Mouse (Mus musculus) limb, embryonic 14.5 days (tissue): ENCODE measurements around the gene Lsamp. TPM values are rescaled to one million over a fixed set of nuclear protein-coding genes. Genes with fewer than 3 reads are reported as not detected.

ENCODE experiments used
- ATAC-seq: fragments of 200-750 bp; cut with Nextera tagmentation; 2 replicates; pipeline ENCODE4 v1.8.0; 2017; ENCODE audit warnings: low read depth, moderate number of reproducible peaks, moderate TSS enrichment; ENCODE audit not compliant: low FRiP score
- DNase-seq: peaks from one replicate; pipeline ENCODE4 v3.0.0-alpha.2; 2015; ENCODE audit warnings: low spot score
- H3K27ac ChIP-seq: fragments of 300-500 bp; sonication (generic); replicated peaks from 2 replicates; pipeline ENCODE4 v1.5.1; 2014; ENCODE audit warnings: low read depth, mild to moderate bottlenecking, low read length, moderate library complexity, mixed read lengths
- H3K27me3 ChIP-seq: fragments of 300-500 bp; sonication (generic); 2 replicates; pipeline ENCODE4 v1.6.1; 2014; ENCODE audit warnings: low read length, mixed read lengths; ENCODE audit not compliant: control insufficient read depth, insufficient read depth
- H3K36me3 ChIP-seq: fragments of 300-500 bp; sonication (generic); 2 replicates; pipeline ENCODE4 v1.6.1; 2014; ENCODE audit warnings: mild to moderate bottlenecking, low read length, moderate library complexity, mixed read lengths; ENCODE audit not compliant: control insufficient read depth, insufficient read depth
- H3K4me1 ChIP-seq: fragments of 300-500 bp; sonication (generic); 2 replicates; pipeline ENCODE4 v1.6.1; 2014; ENCODE audit warnings: antibody characterized with exemption, low read length, mixed read lengths; ENCODE audit not compliant: control insufficient read depth, insufficient read depth
- H3K4me2 ChIP-seq: fragments of 300-500 bp; sonication (generic); replicated peaks from 2 replicates; pipeline ENCODE4 v1.6.1; 2014; ENCODE audit warnings: low read depth, mild to moderate bottlenecking, low read length, moderate library complexity; ENCODE audit not compliant: severe bottlenecking
- H3K4me3 ChIP-seq: fragments of 300-500 bp; sonication (generic); replicated peaks from 2 replicates; pipeline ENCODE4 v1.5.1; 2014; ENCODE audit warnings: low read length
- H3K9ac ChIP-seq: fragments of 300-500 bp; sonication (generic); 2 replicates; pipeline ENCODE4 v1.6.1; 2014; ENCODE audit warnings: mild to moderate bottlenecking, low read depth, low read length, moderate library complexity; ENCODE audit not compliant: severe bottlenecking
- H3K9me3 ChIP-seq: fragments of 300-500 bp; sonication (generic); 2 replicates; pipeline ENCODE4 v1.6.1; 2016; ENCODE audit warnings: low read length; ENCODE audit not compliant: control insufficient read depth
- POLR2A ChIP-seq: fragments of 200-500 bp; IDR thresholded peaks from 2 replicates; pipeline ENCODE4 v1.8.0; 2012; ENCODE audit warnings: inconsistent platforms, mild to moderate bottlenecking, moderate library complexity, borderline replicate concordance; ENCODE audit not compliant: insufficient read depth, insufficient read length; ENCODE audit errors: extremely low read depth
- WGBS: fragments of 180-500 bp; shearing (Covaris S2); extraction: QIAGEN DNeasy Blood & Tissue Kit; methylation state at CpG from one replicate; pipeline ENCODE4 v1.1.7; 2014; 5-methylcytosine and 5-hydroxymethylcytosine counted together
- polyA plus RNA-seq, 2 experiments: library from polyadenylated mRNA; depleted of rRNA in 1 of 2; stranded (reverse) in 1 of 2; unstranded in 1 of 2; fragments of >200 nt; fragmentation: Nextera tagmentation in 1 of 2; extraction: Ambion mirVana in 1 of 2; gene quantifications; 2 replicates each; pipeline versions ENCODE4 v1.2.1 to v1.2.3; 2012 to 2014

Gene Lsamp
- polyA plus RNA-seq, 2 experiments: 5.3 to 11.8 TPM

GRCm38 (mm10) chr16:41410671-41411070 is 1426.5 kb downstream of the Lsamp start:
- H3K4me2 ChIP-seq: no peak overlapping the region
- 74% methylated on average over 3 of the region's 3 CpGs for WGBS

GRCm38 (mm10) chr16:41417363-41417762 is 1433.2 kb downstream of the Lsamp start:
- no peaks in the 10 kb centered on the region for H3K9me3 ChIP-seq
- H3K9ac ChIP-seq: no peak overlapping the region
- WGBS: 58% methylated on average over 5 of the region's 5 CpGs
- TF ChIP-seq POLR2A: no peak
- ATAC-seq (no peak), DNase-seq (no peak)
- H3K4me1 ChIP-seq: no peaks in the 10 kb centered on the region
- H3K36me3 ChIP-seq: no peaks in the 10 kb centered on the region
- H3K4me3 ChIP-seq: no peak overlapping the region
- H3K4me2 ChIP-seq: no peak overlapping the region
- H3K27ac ChIP-seq: no peak overlapping the region
- H3K27me3 ChIP-seq: no peaks in the 10 kb centered on the region

More at GRCm38 (mm10) chr16:41410671-41411070, 1426.5 kb downstream of the Lsamp start:
- no peak for ATAC-seq
- H3K9ac ChIP-seq: no peak overlapping the region
- no peaks in the 10 kb centered on the region for H3K36me3 ChIP-seq
- DNase-seq: no peak
- H3K4me3 ChIP-seq: no peak overlapping the region
- no peak for TF ChIP-seq POLR2A
- H3K27ac ChIP-seq: no peak overlapping the region
- no peaks in the 10 kb centered on the region for H3K27me3 ChIP-seq
- no peaks in the 10 kb centered on the region for H3K4me1 ChIP-seq
- H3K9me3 ChIP-seq: no peaks in the 10 kb centered on the region

- Histone ChIP-seq H3K9ac (no peak overlapping the region), H3K27ac (no peak overlapping the region), H3K4me3 (no peak overlapping the region), H3K4me2 (no peak overlapping the region), H3K9me3 (no peaks in the 10 kb centered on the region), H3K36me3 (no peaks in the 10 kb centered on the region), H3K27me3 (no peaks in the 10 kb centered on the region), H3K4me1 (no peaks in the 10 kb centered on the region)
- WGBS: 65% methylated on average over 2 of the region's 2 CpGs
- no peak for TF ChIP-seq POLR2A
- no peak for DNase-seq
- no peak for ATAC-seq
Observed at GRCm38 (mm10) chr16:41467391-41467790, 1483.2 kb downstream of the Lsamp start.

- Histone ChIP-seq H3K9ac (no peak overlapping the region), H3K27me3 (no peaks in the 10 kb centered on the region), H3K4me3 (no peak overlapping the region), H3K36me3 (no peaks in the 10 kb centered on the region), H3K4me1 (no peaks in the 10 kb centered on the region), H3K4me2 (no peak overlapping the region), H3K27ac (no peak overlapping the region), H3K9me3 (no peaks in the 10 kb centered on the region)
- ATAC-seq (no peak), DNase-seq (no peak)
- WGBS: 58% methylated on average over 5 of the region's 5 CpGs
- TF ChIP-seq POLR2A: no peak
Observed at GRCm38 (mm10) chr16:41478694-41479093, 1494.5 kb downstream of the Lsamp start.

GRCm38 (mm10) chr16:41481832-41482231 is 1497.7 kb downstream of the Lsamp start:
- no peak for TF ChIP-seq POLR2A
- Histone ChIP-seq H3K4me2 (no peak overlapping the region), H3K36me3 (no peaks in the 10 kb centered on the region), H3K27me3 (no peaks in the 10 kb centered on the region), H3K9ac (no peak overlapping the region), H3K9me3 (no peaks in the 10 kb centered on the region), H3K4me1 (no peaks in the 10 kb centered on the region), H3K27ac (no peak overlapping the region), H3K4me3 (no peak overlapping the region)
- 84% methylated on average over 1 of the region's 1 CpGs for WGBS
- DNase-seq: no peak
- ATAC-seq: no peak
